Mouse (Mus musculus): ENCODE measurements at regions not wholly inside any gene's neighbourhood (a gene's known extent, or its start where the extent isn't known, plus 50 kb on each side); places are given as distances from the start of the nearest gene placed in this dataset.

- DNase-seq, result no peak
Observed at GRCm38 (mm10) chr14:80083724-80084123, 99.8 kb downstream of the Olfm4 start.

- DNase-seq, result no peak
Observed at GRCm38 (mm10) chr14:80097238-80097637, 113.4 kb downstream of the Olfm4 start.

DNA sequence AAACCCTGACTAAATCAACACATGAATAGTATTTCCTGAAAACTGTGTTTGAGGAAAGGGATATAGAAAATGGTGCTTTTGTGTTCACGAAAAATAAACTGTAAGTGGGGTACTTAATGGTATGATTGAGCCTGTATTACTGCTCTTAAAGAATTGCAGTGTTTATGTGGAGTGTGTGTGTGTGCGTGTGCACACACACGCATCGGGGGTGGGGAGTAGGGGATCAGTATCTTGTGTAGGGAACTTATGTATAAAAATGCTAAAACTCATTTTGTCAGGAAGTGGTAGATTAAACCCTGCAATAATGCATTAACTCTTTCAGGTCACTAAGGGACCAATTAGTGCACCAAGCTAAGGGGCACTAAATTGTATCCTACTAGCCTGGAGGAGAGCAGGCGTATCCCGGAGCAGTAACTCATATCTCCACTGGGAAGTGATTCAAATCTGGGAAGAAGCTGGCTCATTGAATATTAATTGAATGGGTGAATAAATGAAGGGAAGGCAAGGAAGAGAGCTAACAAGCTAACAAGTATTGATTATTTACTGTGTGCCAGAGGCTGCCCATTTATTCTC lies 129.3 kb downstream of the Olfm4 start:
- DNase-seq, result no peak

DNA sequence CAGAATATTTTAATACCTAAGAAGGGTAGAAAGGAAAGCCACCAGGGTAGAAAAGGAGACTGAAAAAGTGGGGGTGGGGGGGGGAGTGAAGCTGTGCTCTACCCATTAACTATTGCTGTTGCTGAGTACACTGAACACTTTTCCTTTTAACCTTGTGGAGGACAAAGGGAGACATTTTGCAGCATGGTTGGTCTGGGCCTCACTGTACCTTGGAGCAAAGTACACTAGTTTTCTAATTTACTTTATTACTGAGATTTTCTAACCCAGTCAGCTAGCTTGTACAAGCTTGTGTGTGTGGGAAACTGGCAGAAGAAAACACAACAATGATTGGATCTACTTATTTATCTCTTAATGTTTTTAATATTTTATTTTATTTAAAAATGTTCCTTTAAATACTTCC lies 130.4 kb downstream of the Olfm4 start:
- DNase-seq, result no peak

- no peak for DNase-seq
Observed at GRCm38 (mm10) chr14:80125156-80125555, 141.3 kb downstream of the Olfm4 start.

- DNase-seq, result no peak
Observed at GRCm38 (mm10) chr14:80128181-80128580, 144.3 kb downstream of the Olfm4 start.

DNA sequence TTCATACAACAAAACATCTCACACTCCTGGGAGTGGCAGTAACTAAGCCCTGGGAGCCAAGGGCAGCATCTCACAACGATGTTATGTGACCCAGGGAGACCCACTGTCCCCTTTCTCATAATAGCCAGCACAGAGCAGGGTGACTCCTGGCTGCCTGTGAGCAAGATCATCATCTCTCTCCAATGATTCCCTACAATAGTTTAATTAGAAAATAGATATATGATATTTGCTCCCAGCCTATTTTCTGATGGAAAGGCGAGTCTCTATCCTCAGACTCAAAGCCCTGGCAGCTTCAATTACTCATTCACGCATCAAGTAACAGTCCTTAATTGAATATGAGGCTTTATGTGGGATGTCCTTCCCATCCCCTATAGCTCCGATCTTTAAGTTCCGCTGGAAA lies 153.7 kb downstream of the Olfm4 start:
- no peak for DNase-seq

GRCm38 (mm10) chr14:80138991-80139791 lies 155.3 kb downstream of the Olfm4 start:
- DNase-seq, result peak in 1 of 2 experiments; percentile 3

DNA sequence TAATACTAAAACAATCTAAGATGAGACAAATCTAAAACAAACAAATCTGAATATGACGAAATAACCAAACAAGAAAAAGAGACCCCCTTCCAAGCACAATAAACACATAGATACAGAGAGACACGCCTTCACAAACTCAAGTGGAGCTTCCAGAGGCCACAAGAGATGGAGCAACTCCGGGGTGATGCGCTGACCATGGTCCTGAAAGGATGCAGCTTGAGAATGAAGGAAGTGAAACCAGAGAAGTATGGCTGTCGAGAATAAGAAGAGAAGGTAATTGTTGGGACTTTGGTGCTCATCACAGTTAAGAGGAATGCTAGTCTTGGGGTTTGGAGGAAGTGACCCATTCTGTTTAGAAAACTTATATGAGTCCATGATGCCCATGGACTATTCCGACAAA lies 173.1 kb downstream of the Olfm4 start:
- DNase-seq, result peak; percentile 50 to 66

- DNase-seq, result no peak
Observed at GRCm38 (mm10) chr14:80169211-80169610, 185.3 kb downstream of the Olfm4 start.

DNA sequence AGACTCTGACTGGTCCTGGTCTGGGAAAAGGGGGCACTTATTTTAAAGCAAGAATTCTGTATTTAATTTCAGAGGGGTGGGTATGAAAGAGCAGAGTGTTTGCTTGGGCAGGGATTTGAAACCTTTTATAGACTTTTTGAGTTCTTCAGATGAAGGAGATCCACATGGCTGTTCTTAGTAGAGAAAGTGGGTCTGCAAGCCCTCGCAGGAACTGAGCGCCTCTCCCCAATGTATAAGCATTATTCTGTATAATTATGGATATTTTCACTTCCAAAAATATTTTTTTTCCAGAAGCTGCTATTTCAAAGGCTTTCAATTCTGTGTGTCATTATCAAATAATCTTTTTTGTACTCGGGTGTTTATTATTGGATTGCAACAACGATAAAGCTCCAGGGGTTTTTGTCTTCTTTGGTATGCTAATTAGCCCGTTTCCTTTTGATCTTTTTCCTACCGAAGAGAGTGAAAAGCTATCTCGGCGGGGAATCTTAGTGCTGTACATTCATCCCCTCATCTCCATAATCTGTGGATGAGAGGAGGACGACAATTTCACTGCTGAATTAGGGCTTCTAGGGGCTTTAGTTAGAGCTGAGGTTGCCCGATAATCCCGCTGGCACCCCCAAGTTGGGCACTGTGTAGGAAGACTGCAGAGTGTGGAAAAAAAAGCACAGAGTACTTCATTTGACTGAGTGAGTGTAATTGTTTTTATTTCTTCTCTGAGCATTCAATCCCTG lies 186.7 kb downstream of the Olfm4 start:
- DNase-seq, result no peak

DNA sequence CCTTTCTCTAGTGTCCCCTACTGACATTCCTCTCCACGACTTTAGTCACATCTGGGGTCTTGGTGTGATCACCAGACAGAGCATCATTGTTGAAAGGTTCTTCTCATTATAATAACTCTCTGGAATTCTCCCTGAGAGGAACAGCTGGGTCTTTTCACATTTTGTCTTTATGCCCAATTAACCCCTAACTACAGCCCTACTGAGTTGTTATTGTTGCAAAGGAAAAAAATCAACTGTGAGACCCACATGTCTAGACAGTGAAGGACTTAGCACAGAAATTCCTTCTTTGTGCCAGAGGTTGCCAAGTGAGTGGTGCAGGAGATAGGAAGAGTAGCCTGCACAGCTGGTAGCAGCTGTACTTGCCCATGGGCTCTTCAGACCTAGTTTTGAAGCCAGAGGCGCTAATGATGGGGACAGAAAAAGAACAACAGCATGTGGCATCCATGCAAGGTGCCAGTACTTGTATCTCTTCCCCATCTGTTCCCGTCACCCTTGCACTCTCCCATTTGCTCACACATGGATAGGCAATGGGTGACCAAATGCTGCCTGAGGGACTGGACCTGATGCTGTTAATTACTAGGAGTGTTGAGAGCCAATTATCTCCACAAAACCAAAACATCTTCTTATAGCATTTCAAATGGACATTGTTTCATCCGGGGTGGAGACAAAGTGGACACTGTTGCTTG lies 189.1 kb downstream of the Olfm4 start:
- no peak for DNase-seq

- no peak for DNase-seq
Observed at GRCm38 (mm10) chr14:80176464-80176863, 192.6 kb downstream of the Olfm4 start.

DNA sequence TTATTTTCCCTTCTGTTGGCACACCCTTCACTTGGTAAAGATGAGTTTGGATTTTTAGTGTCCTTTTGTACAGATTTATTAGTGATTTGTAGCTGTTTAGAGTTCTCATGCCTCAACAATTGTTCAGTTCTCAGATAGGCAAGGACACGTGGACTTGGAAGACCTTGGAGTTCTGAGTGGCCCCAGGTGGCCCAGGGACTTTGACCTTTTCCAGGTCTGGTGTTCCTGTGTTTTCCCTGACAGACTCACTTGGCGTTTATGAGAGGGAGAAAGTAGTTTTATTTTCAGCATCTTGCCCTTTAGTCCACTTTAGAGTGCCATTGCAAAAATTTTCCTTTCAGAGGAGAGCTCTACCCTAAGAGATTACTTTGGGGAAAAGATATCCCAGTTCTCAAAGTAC lies 211.2 kb downstream of the Olfm4 start:
- peak; percentile 21 to 68 for DNase-seq

GRCm38 (mm10) chr14:80212916-80213315 lies 229.0 kb downstream of the Olfm4 start:
- DNase-seq, result no peak

GRCm38 (mm10) chr14:80213666-80214065 lies 229.8 kb downstream of the Olfm4 start:
- DNase-seq, result no peak

GRCm38 (mm10) chr14:80215960-80216552 lies 232.2 kb downstream of the Olfm4 start:
- DNase-seq, result peak; percentile 84 to 85

- DNase-seq, result no peak
Observed at GRCm38 (mm10) chr14:80232066-80232465, 248.2 kb downstream of the Olfm4 start.

DNA sequence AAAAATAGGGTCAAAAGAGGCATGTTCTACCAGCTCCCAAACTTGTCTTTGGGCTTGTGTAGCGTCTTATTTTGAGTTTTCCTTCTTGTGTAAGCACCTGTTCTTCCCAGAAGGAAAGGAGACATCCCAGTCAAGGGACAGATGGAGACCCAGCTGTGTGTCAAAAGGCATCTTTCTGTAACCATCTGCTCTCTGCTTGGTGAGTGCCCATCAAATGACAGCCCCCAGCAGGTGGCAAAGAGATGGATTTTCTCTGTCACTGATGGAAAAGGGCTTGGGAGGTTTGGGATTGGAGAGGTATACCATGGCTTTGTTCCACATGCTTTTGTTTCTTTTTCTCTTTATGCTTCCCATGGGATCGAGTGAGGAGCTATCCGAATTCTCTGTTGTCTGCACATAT lies 249.1 kb downstream of the Olfm4 start:
- no peak for DNase-seq

- DNase-seq, result no peak
Observed at GRCm38 (mm10) chr14:80237136-80237535, 253.3 kb downstream of the Olfm4 start.

DNA sequence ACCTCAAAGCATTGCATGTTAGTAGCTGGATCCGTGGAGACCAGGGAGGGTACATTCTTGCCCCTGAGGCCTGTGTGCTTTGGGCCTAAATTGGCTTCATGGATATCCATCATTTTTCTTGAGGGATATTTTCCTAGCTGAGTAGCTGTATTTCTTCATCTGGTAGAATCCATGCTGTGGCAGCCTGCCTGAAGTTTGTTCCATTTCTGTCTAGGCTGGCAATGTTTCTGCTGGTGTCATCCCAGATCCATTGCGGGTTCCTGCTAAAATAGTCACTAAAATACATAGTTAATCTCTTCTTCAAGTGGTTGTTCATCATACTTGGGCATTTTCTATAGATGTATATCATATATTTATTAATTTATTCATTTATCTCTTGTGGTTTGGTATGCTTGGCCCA lies 253.7 kb downstream of the Olfm4 start:
- no peak for DNase-seq

- no peak for DNase-seq
Observed at GRCm38 (mm10) chr14:80244640-80245302, 260.9 kb downstream of the Olfm4 start.

All from kidney, postnatal 25 days (tissue).